Mouse (Mus musculus) gastrocnemius, postnatal 10 days (tissue): ENCODE results near the gene Rnf20. TPM values are rescaled to one million over a fixed set of nuclear protein-coding genes. Genes with fewer than 3 reads are reported as not detected.

Experiments used
- DNase-seq: peaks from one replicate; pipeline ENCODE4 v3.0.0; 2021; ENCODE audit warnings: mixed read lengths
- total RNA-seq, 2 experiments: library from RNA; stranded (reverse); gene quantifications; 2 replicates each; pipeline ENCODE4 v1.2.3; 2021

The Rnf20 gene
- total RNA-seq, 2 experiments from 2014 or later: 32.0 to 37.4 TPM

- no peak for DNase-seq
Observed at GRCm38 (mm10) chr4:49659421-49659820, 27.6 kb downstream of the Rnf20 start.

- DNase-seq: no peak
Observed at GRCm38 (mm10) chr4:49661664-49662063, 29.9 kb downstream of the Rnf20 start.

DNA sequence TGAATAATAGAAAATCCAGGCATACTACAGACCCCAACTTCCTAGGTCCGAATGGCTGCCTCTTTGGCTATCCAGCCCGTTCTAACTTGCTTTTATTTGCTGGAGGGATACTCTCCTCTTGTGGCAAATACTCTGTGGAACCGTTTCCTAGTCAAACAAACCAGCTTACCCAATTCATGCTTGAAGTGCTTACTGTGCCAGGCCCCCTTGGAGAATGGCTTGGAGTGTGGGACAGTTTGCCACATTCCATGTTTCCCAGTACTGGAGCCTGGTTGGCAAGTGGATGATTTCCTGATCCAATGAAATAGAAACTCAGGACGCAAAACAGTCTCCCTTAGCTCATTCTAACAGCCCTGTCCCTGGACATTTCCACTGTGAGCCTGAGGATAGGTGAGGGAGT is 30.4 kb downstream of the Rnf20 start:
- no peak for DNase-seq

- no peak for DNase-seq
Observed at GRCm38 (mm10) chr4:49664850-49665249, 33.0 kb downstream of the Rnf20 start.

DNA sequence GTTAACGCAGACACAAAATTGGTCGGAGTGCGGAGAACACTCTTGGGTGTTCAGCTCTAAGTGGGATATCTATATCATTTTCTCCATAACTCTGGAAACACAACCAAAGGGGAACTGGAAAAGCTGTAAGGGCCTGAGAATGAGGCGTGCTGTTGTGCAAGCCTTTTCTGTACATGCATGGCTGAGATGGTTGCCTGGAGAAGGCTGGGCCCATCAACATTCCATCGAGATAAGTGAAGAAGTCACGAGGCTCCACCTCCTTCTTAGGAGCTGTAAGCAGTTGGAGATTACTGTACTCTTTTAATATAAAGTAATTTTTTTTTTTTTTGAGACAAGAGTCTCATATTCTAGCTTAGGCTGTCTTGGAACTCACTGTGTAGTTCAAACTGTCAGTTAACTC is 44.3 kb downstream of the Rnf20 start:
- no peak for DNase-seq

- DNase-seq: no peak
Observed at GRCm38 (mm10) chr4:49676790-49677189, 45.0 kb downstream of the Rnf20 start.

DNA sequence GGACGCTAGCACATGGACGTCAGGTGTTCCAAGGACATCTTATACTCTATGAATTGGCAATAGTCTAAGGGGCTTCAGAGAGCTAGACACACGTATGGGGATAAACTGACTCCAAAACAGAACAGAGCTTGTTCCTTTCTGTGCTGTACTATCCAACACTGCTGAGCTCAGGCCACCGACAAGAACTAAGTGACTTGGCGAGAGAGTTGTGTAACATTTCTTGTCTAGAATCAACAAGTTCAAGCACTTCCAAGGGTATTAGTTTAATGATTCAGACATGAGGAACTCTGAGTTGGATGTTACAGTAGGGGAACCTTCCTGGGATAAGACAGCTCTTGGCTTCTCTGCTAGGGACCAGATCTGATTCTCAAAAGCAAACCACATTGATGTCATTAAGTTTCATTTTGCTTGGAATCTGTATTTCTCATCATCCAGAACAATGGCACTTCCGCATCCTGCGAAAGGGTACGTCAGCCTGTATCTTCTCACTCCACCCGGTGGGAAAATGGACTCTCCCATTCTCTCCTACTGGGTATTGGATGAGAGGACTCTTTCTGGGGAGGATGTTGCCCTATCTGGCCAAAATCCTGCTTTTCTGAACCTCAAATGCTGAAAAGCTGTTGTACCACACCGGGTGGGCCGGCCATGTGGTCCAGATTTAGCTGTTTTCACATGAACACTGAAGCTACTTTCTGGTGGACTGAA is 48.5 kb downstream of the Rnf20 start:
- no peak for DNase-seq

DNA sequence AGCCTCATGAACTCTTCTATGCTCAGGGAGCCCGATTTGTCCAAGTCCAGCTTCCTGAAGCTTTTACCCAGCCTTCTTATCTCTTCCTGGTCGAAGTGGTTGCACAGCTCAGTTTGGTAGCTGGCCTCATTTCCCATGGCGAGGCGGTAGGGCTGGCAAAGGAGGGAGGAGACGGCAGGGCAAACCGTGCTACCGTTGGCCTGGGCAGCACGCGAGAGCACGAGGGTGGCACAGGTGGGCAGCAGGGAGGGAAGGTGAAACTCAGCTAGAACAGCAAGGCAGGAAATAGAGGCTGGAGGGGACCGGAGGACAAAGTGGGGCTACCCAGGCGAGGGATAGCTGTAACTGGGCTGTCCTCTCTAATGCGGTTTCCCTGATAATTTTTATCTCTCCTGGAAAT is 50.0 kb downstream of the Rnf20 start, which contains the start of gene Ppp3r2:
Gene Ppp3r2 (minus strand): TSS at position 213 of the 400 bp plus-strand sequence.
- no peak for DNase-seq

GRCm38 (mm10) chr4:49688594-49689288 is 56.9 kb downstream of the Rnf20 start:
- DNase-seq: peak; percentile 11

GRCm38 (mm10) chr4:49691405-49692194 is 59.8 kb downstream of the Rnf20 start:
- no peak for DNase-seq

Other genes starting within 250 kb of the Rnf20 start
- gene Acnat2, start 223.9 kb upstream of the Rnf20 start, total RNA-seq: not detected
- gene Acnat1, start 158.1 kb upstream of the Rnf20 start, total RNA-seq: not detected
- gene Baat, start 125.4 kb upstream of the Rnf20 start, total RNA-seq: under 1 TPM in 1 of 2 experiments, not detected in 1; 0.12 TPM
- 10 to 100 TPM; 32.1 to 33.7 TPM for gene Mrpl50, start 110.9 kb upstream of the Rnf20 start, total RNA-seq
- 1 to 10 TPM; 3.4 to 3.6 TPM for gene Zfp189, start 110.8 kb upstream of the Rnf20 start, total RNA-seq
- gene Aldob, start 82.5 kb upstream of the Rnf20 start, total RNA-seq: 1 to 10 TPM in 1 of 2 experiments, under 1 TPM in 1; 0.35 to 1.8 TPM
- 10 to 100 TPM; 42.0 to 45.8 TPM for gene Tmem246, start 34.1 kb upstream of the Rnf20 start, total RNA-seq
- under 1 TPM in 1 of 2 experiments, not detected in 1; 0.07 TPM for gene Ppp3r2, start 50.0 kb downstream of the Rnf20 start, total RNA-seq
- 1 to 10 TPM; 1.1 to 1.2 TPM for gene Grin3a, start 213.7 kb downstream of the Rnf20 start, total RNA-seq